19 mouse cellular contexts compared by ENCODE assay signal in genomic region chr14:57737089-57737488, GRCm38 (mm10). TPM values are rescaled to one million over a fixed set of nuclear protein-coding genes. Genes with fewer than 3 reads are reported as not detected.
DNase-seq lines count a peak whose midpoint lies in the region; ATAC-seq lines count a peak whose summit lies in the region.
"Had no signal": no experiment of that assay in that cellular context is flagged by ENCODE, and none has a peak within 500 bp of the region (broad histone marks: within the 10 kb centered on the region; RNA-seq: fewer than 3 reads in every experiment).

No protein-coding gene starts in this region.

- 0 out of 2 replicates have a peak overlapping the region, but pooled peaks have one; percentile 17 for H3K27ac ChIP-seq in limb, embryonic 12.5 days
- H3K27ac ChIP-seq in limb, embryonic 10.5 days: no peak overlapping the region
- H3K27ac ChIP-seq in forebrain, embryonic 10.5 days: no peak overlapping the region
- H3K27ac ChIP-seq: embryonic facial prominence, embryonic 13.5 days; forebrain, embryonic 13.5 days; hindbrain, embryonic 14.5 days; macrophage; neural tube, embryonic 12.5 days had no signal

- H3K4me3 ChIP-seq in limb, embryonic 12.5 days (replicated peaks): no peak overlapping the region
- no peak overlapping the region for H3K4me3 ChIP-seq in limb, embryonic 10.5 days
- H3K4me3 ChIP-seq in forebrain, embryonic 10.5 days: no peak overlapping the region
- H3K4me3 ChIP-seq: embryonic facial prominence, embryonic 13.5 days; forebrain, embryonic 13.5 days; neural tube, embryonic 12.5 days had no signal

- no peaks in the 10 kb centered on the region for H3K9me3 ChIP-seq in limb, embryonic 12.5 days
- H3K9me3 ChIP-seq in limb, embryonic 10.5 days (replicated peaks): no peaks in the 10 kb centered on the region
- no peaks in the 10 kb centered on the region for H3K9me3 ChIP-seq in forebrain, embryonic 10.5 days
- H3K9me3 ChIP-seq: embryonic facial prominence, embryonic 13.5 days; forebrain, embryonic 13.5 days; neural tube, embryonic 12.5 days had no signal

- no peaks in the 10 kb centered on the region for H3K27me3 ChIP-seq in limb, embryonic 12.5 days
- no peaks in the 10 kb centered on the region for H3K27me3 ChIP-seq in limb, embryonic 10.5 days (ENCODE audit: low read depth, poor library complexity, severe bottlenecking)
- H3K27me3 ChIP-seq in forebrain, embryonic 10.5 days (ENCODE audit: poor library complexity, severe bottlenecking): no peaks in the 10 kb centered on the region
- H3K27me3 ChIP-seq: embryonic facial prominence, embryonic 13.5 days; forebrain, embryonic 13.5 days; neural tube, embryonic 12.5 days had no signal

- peaks cover 37% of the 10 kb centered on the region for H3K36me3 ChIP-seq in limb, embryonic 12.5 days
- peaks cover 28% of the 10 kb centered on the region for H3K36me3 ChIP-seq in limb, embryonic 10.5 days
- peaks cover 28% of the 10 kb centered on the region for H3K36me3 ChIP-seq in forebrain, embryonic 10.5 days (replicated peaks)
- H3K36me3 ChIP-seq: neural tube, embryonic 12.5 days had no signal

- H3K4me2 ChIP-seq in limb, embryonic 12.5 days: no peak overlapping the region
- H3K4me2 ChIP-seq: embryonic facial prominence, embryonic 13.5 days; forebrain, embryonic 13.5 days; hindbrain, embryonic 14.5 days; neural tube, embryonic 12.5 days had no signal

- no peak overlapping the region for H3K9ac ChIP-seq in limb, embryonic 12.5 days (replicated peaks)
- H3K9ac ChIP-seq: embryonic facial prominence, embryonic 13.5 days; forebrain, embryonic 13.5 days; hindbrain, embryonic 14.5 days; neural tube, embryonic 12.5 days had no signal

- H3K4me1 ChIP-seq in limb, embryonic 12.5 days (replicated peaks): peaks cover 28% of the 10 kb centered on the region
- peaks cover 21% of the 10 kb centered on the region; the same call in 1 of the 2 replicates for H3K4me1 ChIP-seq in limb, embryonic 10.5 days
- peaks cover 45% of the 10 kb centered on the region for H3K4me1 ChIP-seq in forebrain, embryonic 10.5 days

- intact Hi-C loops in heart, postnatal 25 days (cut with DNase I): no loop called here
- intact Hi-C loops in heart, postnatal 10 days (cut with DNase I): no loop called here

- peak; percentile 94 for DNase-seq in heart, adult 11 months
- no peak for DNase-seq in heart, postnatal 25 days (ENCODE audit: low spot score)
- no peak for DNase-seq in limb, embryonic 10.5 days (ENCODE audit: low spot score)
- DNase-seq in R1 (ENCODE audit: low read depth, low spot score): peak; percentile 65
- DNase-seq in heart, postnatal 10 days: peak; percentile 51 to 56
- DNase-seq in forebrain, embryonic 10.5 days (ENCODE audit: extremely low spot score, low spot score): no peak
- DNase-seq in left cerebral cortex, adult 18-20 months (ENCODE audit: low spot score in 2 of 2): no peak
- DNase-seq: adrenal gland, postnatal 25 days; cerebellum, postnatal 36 days; gastrocnemius, postnatal 10 days had no signal

- no peak for ATAC-seq in limb, embryonic 12.5 days (ENCODE audit: insufficient number of reproducible peaks, insufficient read depth, low FRiP score, low TSS enrichment, low read depth)
- ATAC-seq: forebrain, embryonic 13.5 days; midbrain, embryonic 16.5 days had no signal

RNA-seq across cellular contexts. Expression of gene Gm49361, which starts 8.8 kb away (rescaled TPM):
- total RNA-seq in heart, postnatal 25 days (2021): 1 to 10 TPM in 1 of 2 experiments, under 1 TPM in 1; 0.99 to 2.1 TPM
- polyA plus RNA-seq in limb, embryonic 12.5 days (2016; fragmentation: Nextera tagmentation; extraction: Ambion mirVana): not detected in 2 replicates
- polyA plus RNA-seq in limb, embryonic 10.5 days (2016; fragmentation: Nextera tagmentation; extraction: Ambion mirVana): not detected in 2 replicates
- 1 to 10 TPM; 1.5 to 1.6 TPM for total RNA-seq in heart, postnatal 10 days (2021)
- polyA plus RNA-seq in forebrain, embryonic 10.5 days (2016; fragmentation: Nextera tagmentation; extraction: Ambion mirVana): not detected in 2 replicates
- under 1 TPM; 0.81 to 0.82 TPM for total RNA-seq in left cerebral cortex, adult 18-20 months (2021)
- total RNA-seq: adrenal gland, postnatal 25 days; gastrocnemius, postnatal 10 days had no signal
- polyA plus RNA-seq: embryonic facial prominence, embryonic 13.5 days; forebrain, embryonic 13.5 days; hindbrain, embryonic 14.5 days; macrophage; midbrain, embryonic 16.5 days; neural tube, embryonic 12.5 days; spleen, adult 2 months; thymus, postnatal 0 days had no signal

RNA-seq across cellular contexts. Expression of gene Lats2, which starts 21.1 kb away (rescaled TPM):
- total RNA-seq in heart, postnatal 25 days (2021): 10 to 100 TPM; 35.8 to 37.9 TPM
- 29.6 and 30.6 TPM in 2 replicates for polyA plus RNA-seq in limb, embryonic 12.5 days (2016; fragmentation: Nextera tagmentation; extraction: Ambion mirVana)
- polyA plus RNA-seq in limb, embryonic 10.5 days (2016; fragmentation: Nextera tagmentation; extraction: Ambion mirVana): 16.3 and 21.0 TPM in 2 replicates
- 10 to 100 TPM; 46.6 to 46.7 TPM for total RNA-seq in heart, postnatal 10 days (2021)
- 13.8 and 15.6 TPM in 2 replicates for polyA plus RNA-seq in forebrain, embryonic 10.5 days (2016; fragmentation: Nextera tagmentation; extraction: Ambion mirVana)
- 10 to 100 TPM; 18.2 to 21.3 TPM for total RNA-seq in left cerebral cortex, adult 18-20 months (2021)

Comparison
In these comparisons a context has a peak if more than half of its experiments do, and no peak if none do; other contexts are left out.
1. DNase-seq: peak in heart, adult 11 months (single experiment), R1 (single experiment) and heart, postnatal 10 days (2 of 2); none in heart, postnatal 25 days (single experiment), limb, embryonic 10.5 days (single experiment), forebrain, embryonic 10.5 days (single experiment) and left cerebral cortex, adult 18-20 months (0 of 2).